Mouse (Mus musculus) kidney, embryonic 14.5 days (tissue): Measurements from ENCODE around the gene Scn4a. TPM values are rescaled to one million over a fixed set of nuclear protein-coding genes. Genes with fewer than 3 reads are reported as not detected.
A peak's percentile ranks its signal among the peaks of the same experiment; 100 is the strongest.

ENCODE experiments used
- ATAC-seq: fragments of 200-750 bp; cut with Nextera tagmentation; 2 replicates; pipeline ENCODE4 v1.8.0; 2017; ENCODE audit warnings: moderate number of reproducible peaks, mild to moderate bottlenecking, moderate TSS enrichment, moderate library complexity; ENCODE audit not compliant: low FRiP score, low TSS enrichment
- H3K27ac ChIP-seq: fragments of 300-500 bp; sonication (generic); 2 replicates; pipeline ENCODE4 v1.5.1; 2014; ENCODE audit warnings: low read depth, mild to moderate bottlenecking, low read length, moderate library complexity, mixed read lengths
- H3K27me3 ChIP-seq: fragments of 300-500 bp; sonication (generic); 2 replicates; pipeline ENCODE4 v1.6.1; 2014; ENCODE audit warnings: mild to moderate bottlenecking, low read length; ENCODE audit not compliant: control insufficient read depth, insufficient read depth
- H3K36me3 ChIP-seq: fragments of 300-500 bp; sonication (generic); 2 replicates; pipeline ENCODE4 v1.6.1; 2014; ENCODE audit warnings: low read length, mixed read lengths; ENCODE audit not compliant: control insufficient read depth, insufficient read depth
- H3K4me1 ChIP-seq: fragments of 300-500 bp; sonication (generic); 2 replicates; pipeline ENCODE4 v1.6.1; 2014; ENCODE audit warnings: low read length, mixed read lengths; ENCODE audit not compliant: control insufficient read depth, insufficient read depth
- H3K4me2 ChIP-seq: fragments of 300-500 bp; sonication (generic); replicated peaks from 2 replicates; pipeline ENCODE4 v1.6.1; 2014; ENCODE audit warnings: low read depth, mild to moderate bottlenecking, low read length
- H3K4me3 ChIP-seq: fragments of 300-500 bp; sonication (generic); 2 replicates; pipeline ENCODE4 v1.5.1; 2014; ENCODE audit warnings: mild to moderate bottlenecking, low read length
- H3K9ac ChIP-seq: fragments of 300-500 bp; sonication (generic); 2 replicates; pipeline ENCODE4 v1.6.1; 2014; ENCODE audit warnings: low read depth, mild to moderate bottlenecking, low read length, moderate library complexity
- H3K9me3 ChIP-seq: fragments of 300-500 bp; sonication (generic); 2 replicates; pipeline ENCODE4 v1.6.1; 2016; ENCODE audit warnings: low read length; ENCODE audit not compliant: control insufficient read depth
- WGBS: fragments of 180-500 bp; shearing (Covaris S2); extraction: QIAGEN DNeasy Blood & Tissue Kit; methylation state at CpG from one replicate; pipeline ENCODE4 v1.1.7; 2014; 5-methylcytosine and 5-hydroxymethylcytosine counted together
- polyA plus RNA-seq: library from polyadenylated mRNA; unstranded; fragments of >200 nt; fragmentation: Nextera tagmentation; extraction: Ambion mirVana; gene quantifications from 2 replicates; pipeline ENCODE4 v1.2.1, GENCODE M21; 2014

Gene Scn4a
- polyA plus RNA-seq, 1 experiment from 2014 or later: 0.35 TPM

GRCm38 (mm10) chr11:106276454-106276853 is 76.6 kb downstream of the Scn4a start, which contains the start of gene Tcam1:
TSS of gene Tcam1 (plus strand) at chr11:106276672.
- peak within 1 kb of the TSS; percentile 48; the same call in 1 of the 2 replicates for H3K27ac ChIP-seq
- H3K9ac ChIP-seq: no peak within 1 kb of the TSS
- no peaks in the 10 kb centered on the region for H3K27me3 ChIP-seq
- H3K4me1 ChIP-seq: peaks cover 5% of the 10 kb centered on the region
- no peaks in the 10 kb centered on the region for H3K9me3 ChIP-seq
- H3K36me3 ChIP-seq: no peaks in the 10 kb centered on the region
- peak within 1 kb of the TSS; percentile 39 for H3K4me2 ChIP-seq
- 6% methylated on average over 25 of the region's 25 CpGs for WGBS
- peak; percentile 44 for ATAC-seq
- 0 out of 2 replicates have a peak within 1 kb of the TSS, but pooled peaks have one; percentile 11 for H3K4me3 ChIP-seq

GRCm38 (mm10) chr11:106274971-106275411 is 78.1 kb downstream of the Scn4a start:
- Histone ChIP-seq H3K4me3 (no peak overlapping the region), H3K27me3 (no peaks in the 10 kb centered on the region), H3K9me3 (no peaks in the 10 kb centered on the region), H3K36me3 (no peaks in the 10 kb centered on the region), H3K27ac (peak overlapping the region; percentile 48; the same call in 1 of the 2 replicates), H3K4me1 (peaks cover 15% of the 10 kb centered on the region), H3K4me2 (no peak overlapping the region), H3K9ac (no peak overlapping the region)
- 32% methylated on average over 7 of the region's 7 CpGs for WGBS
- ATAC-seq: peak; percentile 23

GRCm38 (mm10) chr11:106274374-106274773 is 78.7 kb downstream of the Scn4a start:
- Histone ChIP-seq H3K9ac (no peak overlapping the region), H3K4me3 (no peak overlapping the region), H3K27ac (peak overlapping the region; percentile 48; the same call in 1 of the 2 replicates), H3K36me3 (no peaks in the 10 kb centered on the region), H3K9me3 (no peaks in the 10 kb centered on the region), H3K4me1 (peaks cover 18% of the 10 kb centered on the region), H3K4me2 (no peak overlapping the region), H3K27me3 (no peaks in the 10 kb centered on the region)
- WGBS: 63% methylated on average over 1 of the region's 1 CpGs
- ATAC-seq: no peak

- Histone ChIP-seq H3K4me3 (no peak overlapping the region), H3K36me3 (no peaks in the 10 kb centered on the region), H3K9me3 (no peaks in the 10 kb centered on the region), H3K27ac (peak overlapping the region; percentile 48; the same call in 1 of the 2 replicates), H3K4me1 (peaks cover 23% of the 10 kb centered on the region), H3K4me2 (no peak overlapping the region), H3K9ac (no peak overlapping the region), H3K27me3 (no peaks in the 10 kb centered on the region)
- no peak for ATAC-seq
- WGBS: 93% methylated on average over 6 of the region's 6 CpGs
These were observed 79.3 kb downstream of the Scn4a start for GRCm38 (mm10) chr11:106273811-106274210.

- 10% methylated on average over 16 of the region's 16 CpGs for WGBS
- H3K4me2 ChIP-seq: peak overlapping the region; percentile 68
- peak; percentile 11; the same call in 1 of the 2 replicates for ATAC-seq
- peak overlapping the region; percentile 84 for H3K27ac ChIP-seq
- H3K4me3 ChIP-seq: peak overlapping the region; percentile 78
- peaks cover 28% of the 10 kb centered on the region for H3K4me1 ChIP-seq
- H3K36me3 ChIP-seq: no peaks in the 10 kb centered on the region; the same call in 1 of the 2 replicates
- peak overlapping the region; percentile 60 for H3K9ac ChIP-seq
- H3K9me3 ChIP-seq: no peaks in the 10 kb centered on the region
- no peaks in the 10 kb centered on the region for H3K27me3 ChIP-seq
These were observed 79.8 kb downstream of the Scn4a start for GRCm38 (mm10) chr11:106273311-106273684.

- Histone ChIP-seq H3K9ac (peak within 1 kb of the TSS; percentile 94), H3K9me3 (no peaks in the 10 kb centered on the region), H3K4me2 (peak within 1 kb of the TSS; percentile 76), H3K27me3 (no peaks in the 10 kb centered on the region), H3K4me3 (peak within 1 kb of the TSS; percentile 78), H3K27ac (peak within 1 kb of the TSS; percentile 91), H3K36me3 (peaks cover 2% of the 10 kb centered on the region), H3K4me1 (peaks cover 34% of the 10 kb centered on the region)
- peak; percentile 94 for ATAC-seq
- under 1% methylated on average over 66 of the region's 72 CpGs for WGBS
These were observed 80.3 kb downstream of the Scn4a start, which contains the start of gene Smarcd2 for GRCm38 (mm10) chr11:106272644-106273310. TSS of gene Smarcd2 (minus strand) at chr11:106272972.

- WGBS: 2% methylated on average over 41 of the region's 41 CpGs
These were observed 81.1 kb downstream of the Scn4a start for GRCm38 (mm10) chr11:106271794-106272643.

GRCm38 (mm10) chr11:106271131-106271793 is 81.8 kb downstream of the Scn4a start:
- no peak for ATAC-seq
- peaks cover 17% of the 10 kb centered on the region for H3K36me3 ChIP-seq
- H3K9ac ChIP-seq: peak overlapping the region; percentile 94
- H3K4me1 ChIP-seq: peaks cover 38% of the 10 kb centered on the region
- H3K4me2 ChIP-seq: peak overlapping the region; percentile 76
- H3K27me3 ChIP-seq: no peaks in the 10 kb centered on the region
- WGBS: 22% methylated on average over 5 of the region's 5 CpGs
- peak overlapping the region; percentile 78 for H3K4me3 ChIP-seq
- H3K9me3 ChIP-seq: no peaks in the 10 kb centered on the region
- peak overlapping the region; percentile 91; the same call in 1 of the 2 replicates for H3K27ac ChIP-seq

More at GRCm38 (mm10) chr11:106271794-106272643, 81.1 kb downstream of the Scn4a start:
- Histone ChIP-seq H3K4me2 (peak overlapping the region; percentile 76), H3K36me3 (peaks cover 9% of the 10 kb centered on the region), H3K27ac (peak overlapping the region; percentile 91), H3K4me1 (peaks cover 38% of the 10 kb centered on the region), H3K27me3 (no peaks in the 10 kb centered on the region), H3K4me3 (peak overlapping the region; percentile 78), H3K9me3 (no peaks in the 10 kb centered on the region), H3K9ac (peak overlapping the region; percentile 94)
- peak; percentile 37; the same call in 1 of the 2 replicates for ATAC-seq
